Mouse (Mus musculus): ENCODE data around the gene Cnnm2. TPM values are rescaled to one million over a fixed set of nuclear protein-coding genes. Genes with fewer than 3 reads are reported as not detected.

Gene Cnnm2
- total RNA-seq, 1 experiment from 2014 or later: 27.8 TPM

- DNase-seq: peak; percentile 93
Measured at GRCm38 (mm10) chr19:46929044-46929587, 167.7 kb downstream of the Cnnm2 start.

Other genes with a start within 250 kb of the Cnnm2 start
- 57.0 and 60.7 TPM in 2 replicates for gene Arl3, start 188.4 kb upstream of the Cnnm2 start, total RNA-seq (2021)
- 11.5 and 12.7 TPM in 2 replicates for gene Sfxn2, start 188.2 kb upstream of the Cnnm2 start, total RNA-seq (2021)
- gene Wbp1l, start 162.5 kb upstream of the Cnnm2 start, total RNA-seq (2021): 132 and 137 TPM in 2 replicates
- 10.6 and 12.0 TPM in 2 replicates for gene Cyp17a1, start 88.4 kb upstream of the Cnnm2 start, total RNA-seq (2021)
- gene Borcs7, start 71.7 kb upstream of the Cnnm2 start, total RNA-seq (2021): 15.2 and 15.8 TPM in 2 replicates
- 58.7 and 68.2 TPM in 2 replicates for gene As3mt, start 54.1 kb upstream of the Cnnm2 start, total RNA-seq (2021)

Measured in adrenal gland, postnatal 14 days (tissue).